Mouse (Mus musculus) G1E (cell line): Measurements from ENCODE around the gene Osm. TPM values are rescaled to one million over a fixed set of nuclear protein-coding genes. Genes with fewer than 3 reads are reported as not detected.

ENCODE experiments used
- ATAC-seq: 2 replicates; pipeline ENCODE4 v1.8.0; 2016; ENCODE audit warnings: mild to moderate bottlenecking; ENCODE audit not compliant: insufficient number of reproducible peaks, poor library complexity, low FRiP score, severe bottlenecking; ENCODE audit errors: extremely low read depth
- DNase-seq: peaks from one replicate; pipeline ENCODE4 v3.0.0; 2012; ENCODE audit warnings: low spot score
- H3K27me3 ChIP-seq: 2 replicates; pipeline ENCODE4 v1.6.1; 2012; ENCODE audit warnings: mild to moderate bottlenecking, low read length, inconsistent platforms; ENCODE audit not compliant: insufficient read depth
- H3K36me3 ChIP-seq: replicated peaks from 2 replicates; pipeline ENCODE3; 2012; ENCODE audit warnings: mild to moderate bottlenecking, inconsistent platforms
- H3K4me1 ChIP-seq: 2 replicates; pipeline ENCODE4 v1.6.1; 2012; ENCODE audit warnings: low read depth, low read length, inconsistent platforms, mixed read lengths; ENCODE audit not compliant: insufficient read depth
- H3K4me3 ChIP-seq: 2 replicates; pipeline ENCODE4 v1.5.1; 2012; ENCODE audit warnings: low read depth, mild to moderate bottlenecking, inconsistent platforms, low read length, moderate library complexity, mixed read lengths
- H3K9me3 ChIP-seq: replicated peaks from 2 replicates; pipeline ENCODE4 v1.6.1; 2012; ENCODE audit warnings: inconsistent platforms
- CTCF ChIP-seq: IDR thresholded peaks from 2 replicates; pipeline ENCODE4 v1.5.1; 2012; ENCODE audit warnings: low read depth, low read length, inconsistent platforms, mixed read lengths
- GATA1 ChIP-seq: IDR thresholded peaks from 2 replicates; pipeline ENCODE4 v1.6.1; 2012; ENCODE audit warnings: borderline replicate concordance, low read length, inconsistent platforms, mixed read lengths
- GATA2 ChIP-seq: IDR thresholded peaks from 2 replicates; pipeline ENCODE4 v1.6.1; 2012; ENCODE audit warnings: low read depth, low read length, inconsistent platforms, borderline replicate concordance
- POLR2AphosphoS5 ChIP-seq: IDR thresholded peaks from 2 replicates; pipeline ENCODE4 v1.6.1; 2012; ENCODE audit warnings: low read depth, low read length, inconsistent platforms; ENCODE audit not compliant: insufficient replicate concordance
- TAL1 ChIP-seq: conservative IDR thresholded peaks from 2 replicates; pipeline ENCODE4 v1.6.1; 2012; ENCODE audit warnings: low read depth, low read length, inconsistent platforms, mixed read lengths
- polyA plus RNA-seq: library from polyadenylated mRNA; stranded (reverse); fragments of >175 nt; gene quantifications from 2 replicates; pipeline ENCODE4 v1.2.3, GENCODE M21; 2012
- total RNA-seq, 2 experiments: library from RNA; stranded (forward) in 1 of 2; stranded (reverse) in 1 of 2; fragments of 200-1000 nt in 1 of 2; fragments of >200 nt in 1 of 2; fragmentation: Nextera tagmentation in 1 of 2; gene quantifications; 2 replicates each; pipeline ENCODE4 v1.2.3; 2014 to 2017

Osm gene
- total and polyA plus RNA-seq, 3 experiments = 4.0 to 10.3 (median 8.0) TPM

DNA sequence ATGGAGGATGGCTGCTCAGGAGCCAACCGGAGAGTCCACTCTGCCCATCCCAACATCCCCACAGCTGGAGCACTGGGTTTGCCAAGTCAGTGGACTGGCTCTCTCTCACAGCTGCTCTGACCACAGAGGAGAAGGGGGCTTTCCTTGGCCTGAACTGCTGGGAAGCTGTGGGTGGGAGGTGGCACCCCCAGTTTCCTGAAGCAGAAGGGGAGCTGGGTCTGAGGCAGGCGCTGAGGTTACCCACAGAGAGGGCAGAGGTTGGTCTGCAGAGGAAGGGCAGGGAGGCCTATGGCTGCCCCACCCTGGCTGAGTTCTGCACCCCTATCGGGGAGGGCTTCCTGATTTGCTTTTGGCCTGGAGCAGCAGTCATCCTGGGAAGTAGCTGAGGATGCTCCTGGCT lies 15.2 kb downstream of the Osm start:
- peaks cover 7% of the 10 kb centered on the region; the same call in 1 of the 2 replicates for H3K27me3 ChIP-seq
- H3K4me3 ChIP-seq = no peak overlapping the region
- H3K4me1 ChIP-seq = peaks cover 32% of the 10 kb centered on the region
- H3K9me3 ChIP-seq = peaks cover 6% of the 10 kb centered on the region
- no peaks in the 10 kb centered on the region for H3K36me3 ChIP-seq
- no peak for ATAC-seq
- no peak for TF ChIP-seq POLR2AphosphoS5
- TF ChIP-seq CTCF = no peak
- TF ChIP-seq GATA1 = no peak
- TF ChIP-seq TAL1 = no peak
- TF ChIP-seq GATA2 = no peak
- DNase-seq = no peak

DNA sequence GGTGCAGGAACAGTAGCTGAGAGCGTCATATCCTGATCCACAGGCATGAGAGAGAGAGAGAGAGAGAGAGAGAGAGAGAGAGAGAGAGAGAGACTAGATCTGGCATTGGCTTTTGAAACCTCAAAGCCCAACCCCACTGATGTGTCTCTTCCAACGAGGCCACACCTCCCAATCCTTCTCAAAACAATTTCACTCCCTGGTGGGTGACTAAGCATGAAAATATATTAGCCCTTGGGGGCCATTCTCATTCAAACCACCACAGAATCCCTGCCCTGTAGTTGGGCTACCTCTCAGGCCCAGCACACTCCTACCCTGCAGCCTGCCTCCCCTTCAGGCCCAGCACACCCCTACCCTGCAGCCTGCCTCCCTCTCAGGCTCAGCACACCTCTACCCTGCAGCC lies 16.7 kb downstream of the Osm start:
- TF ChIP-seq TAL1 (no peak), GATA1 (no peak), GATA2 (no peak), POLR2AphosphoS5 (no peak), CTCF (no peak)
- Histone ChIP-seq H3K27me3 (peaks cover 10% of the 10 kb centered on the region; the same call in 1 of the 2 replicates), H3K36me3 (no peaks in the 10 kb centered on the region), H3K4me3 (no peak overlapping the region), H3K9me3 (peaks cover 6% of the 10 kb centered on the region), H3K4me1 (peaks cover 34% of the 10 kb centered on the region)
- ATAC-seq = no peak
- DNase-seq = no peak

DNA sequence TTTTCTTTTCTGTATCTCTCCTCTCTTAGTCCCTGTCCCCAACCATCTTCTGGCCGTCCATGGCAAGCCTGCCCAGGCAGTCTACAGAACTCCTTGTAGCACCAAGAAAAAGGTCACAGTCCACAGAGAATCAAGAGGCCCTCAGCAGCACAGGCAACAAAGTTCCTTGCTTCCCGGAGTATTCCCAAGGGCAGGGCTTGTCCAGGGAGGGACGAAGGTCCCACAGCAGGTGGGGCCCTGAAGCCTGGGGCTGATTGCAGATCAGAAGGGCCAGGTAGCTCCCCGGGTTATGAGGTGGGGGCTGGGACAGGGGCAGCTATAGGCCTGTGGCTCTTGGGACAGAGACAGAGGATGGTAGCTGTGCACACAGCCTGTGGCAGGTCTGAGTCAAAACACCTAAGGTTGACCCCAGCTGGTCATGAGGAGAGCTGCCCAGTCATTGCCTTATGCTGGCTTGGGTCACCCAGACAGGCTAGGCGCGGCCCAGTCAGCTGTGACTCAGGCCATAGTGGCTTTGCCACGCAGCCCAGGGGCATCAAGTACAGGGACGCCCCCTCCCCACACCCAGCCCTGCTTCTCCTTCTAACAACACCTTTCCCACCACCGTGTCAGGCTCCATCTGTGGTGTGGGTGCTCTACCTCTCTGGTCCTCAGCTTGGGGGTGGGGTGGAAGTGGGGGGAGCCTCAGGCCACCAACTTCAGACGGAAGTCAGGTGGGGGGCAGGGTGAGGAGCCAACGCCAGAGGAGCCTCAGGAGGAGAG lies 20.8 kb downstream of the Osm start, which contains the start of gene Lif:
TSS of gene Lif (plus strand) at position 712 of the 762 bp plus-strand sequence.
- DNase-seq (no peak), ATAC-seq (no peak)
- no peak for TF ChIP-seq POLR2AphosphoS5
- no peak for TF ChIP-seq TAL1
- no peak for TF ChIP-seq GATA1
- no peak for TF ChIP-seq CTCF
- TF ChIP-seq GATA2 = no peak
- Histone ChIP-seq H3K9me3 (peaks cover 6% of the 10 kb centered on the region), H3K4me3 (peak within 1 kb of the TSS; percentile 56; the same call in 1 of the 2 replicates), H3K27me3 (peaks cover 2% of the 10 kb centered on the region; the same call in 1 of the 2 replicates), H3K36me3 (no peaks in the 10 kb centered on the region), H3K4me1 (peaks cover 57% of the 10 kb centered on the region)

DNA sequence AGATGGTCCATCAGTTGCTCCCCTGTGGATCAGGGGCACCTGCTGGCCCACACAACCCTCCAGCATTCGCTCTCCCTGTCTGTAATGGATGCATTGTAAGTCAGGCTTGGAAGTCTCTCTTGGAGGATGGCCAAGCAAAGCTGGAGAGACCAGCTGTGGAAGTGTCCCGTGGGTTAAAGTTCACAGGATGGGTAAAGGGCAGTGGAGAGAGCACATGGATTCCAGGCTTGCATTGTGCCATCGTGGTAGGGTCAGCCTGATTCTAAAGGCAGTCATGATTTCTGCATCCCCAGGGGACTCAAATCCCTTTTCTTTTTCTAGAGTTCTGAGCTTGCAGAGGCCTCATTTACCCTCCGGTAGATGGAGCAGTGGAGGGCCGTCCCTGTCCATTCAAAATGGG lies 21.5 kb downstream of the Osm start:
- Histone ChIP-seq H3K36me3 (no peaks in the 10 kb centered on the region), H3K4me3 (peak overlapping the region; percentile 10; the same call in 1 of the 2 replicates), H3K9me3 (peaks cover 6% of the 10 kb centered on the region), H3K27me3 (peaks cover 5% of the 10 kb centered on the region; the same call in 1 of the 2 replicates), H3K4me1 (peaks cover 61% of the 10 kb centered on the region)
- ATAC-seq = no peak
- no peak for DNase-seq
- TF ChIP-seq GATA2 = no peak
- no peak for TF ChIP-seq TAL1
- no peak for TF ChIP-seq POLR2AphosphoS5
- no peak for TF ChIP-seq CTCF
- TF ChIP-seq GATA1 = no peak

DNA sequence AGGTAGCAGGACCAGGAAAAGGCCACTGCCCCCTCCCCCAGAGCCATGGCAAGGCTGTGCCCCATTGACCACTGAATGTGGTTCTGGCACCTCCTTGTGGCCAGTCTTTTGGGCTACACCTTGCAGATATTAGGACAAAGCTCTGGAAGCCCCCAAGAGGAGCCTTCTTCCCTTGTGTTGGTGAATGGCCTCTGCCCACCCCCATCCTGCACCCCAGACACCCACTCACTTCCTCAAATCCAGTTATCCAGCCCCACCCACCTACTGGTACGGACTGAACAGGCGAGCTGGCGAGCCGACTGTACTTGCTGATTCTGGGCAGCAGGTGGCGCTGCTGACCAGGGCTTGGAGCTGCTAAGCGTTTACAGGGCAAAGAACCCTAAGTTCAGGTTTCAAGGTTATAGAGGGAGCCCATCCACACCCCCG lies 22.4 kb downstream of the Osm start:
- ATAC-seq (no peak; the same call in 1 of the 2 replicates), DNase-seq (peak; percentile 60)
- Histone ChIP-seq H3K36me3 (no peaks in the 10 kb centered on the region), H3K4me3 (peak overlapping the region; percentile 56; the same call in 1 of the 2 replicates), H3K9me3 (no peaks in the 10 kb centered on the region), H3K4me1 (peaks cover 64% of the 10 kb centered on the region), H3K27me3 (peaks cover 9% of the 10 kb centered on the region)
- no peak for TF ChIP-seq POLR2AphosphoS5
- peak; percentile 84 for TF ChIP-seq CTCF
- no peak for TF ChIP-seq GATA1

DNA sequence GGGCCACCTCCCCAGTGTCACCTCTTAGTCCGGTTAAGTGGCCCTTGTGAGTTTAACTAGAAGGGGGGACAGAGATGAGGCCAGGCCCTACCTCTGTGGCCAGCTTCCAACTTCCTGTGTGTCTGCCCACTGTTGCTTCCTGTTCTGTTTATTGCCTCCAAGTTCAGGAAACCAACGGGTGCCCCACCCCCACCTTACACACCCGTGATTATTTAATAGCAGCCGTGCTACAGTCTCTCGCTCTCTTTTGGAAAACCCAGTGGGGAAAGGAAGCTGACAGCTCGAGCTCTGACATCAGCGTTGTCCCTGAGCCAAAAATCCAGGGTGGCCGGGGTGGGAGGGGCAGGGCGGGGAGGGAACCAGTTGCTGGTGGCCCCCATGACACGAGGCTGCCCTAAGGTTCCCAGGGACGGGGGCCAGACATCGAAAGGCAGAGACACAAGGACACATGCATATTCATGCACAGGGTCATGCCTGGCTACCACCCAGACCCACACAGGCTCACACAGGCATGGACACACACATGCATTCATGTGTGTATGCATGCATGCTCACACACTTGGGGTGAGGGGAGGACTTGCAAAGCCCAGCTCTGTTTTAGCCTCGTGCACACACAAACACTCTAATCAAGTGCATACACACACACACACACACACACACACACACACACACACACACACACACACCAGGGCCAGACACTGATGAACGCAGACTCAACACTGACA lies 24.4 kb downstream of the Osm start:
- peaks cover 28% of the 10 kb centered on the region for H3K27me3 ChIP-seq
- TF ChIP-seq CTCF (no peak), POLR2AphosphoS5 (no peak), GATA2 (no peak), TAL1 (no peak), GATA1 (no peak)
- peak; percentile 68; the same call in 1 of the 2 replicates for ATAC-seq

More for the DNA sequence above, 24.4 kb downstream of the Osm start:
- peak overlapping the region; percentile 63; the same call in 1 of the 2 replicates for H3K4me3 ChIP-seq
- H3K4me1 ChIP-seq = peaks cover 84% of the 10 kb centered on the region
- H3K36me3 ChIP-seq = no peaks in the 10 kb centered on the region
- no peak for DNase-seq
- H3K9me3 ChIP-seq = no peaks in the 10 kb centered on the region
